Mouse (Mus musculus) neural tube, embryonic 14.5 days (tissue): ENCODE measurements around the gene Gstk1. TPM values are rescaled to one million over a fixed set of nuclear protein-coding genes. Genes with fewer than 3 reads are reported as not detected.

ENCODE experiments used
- ATAC-seq: fragments of 200-750 bp; cut with Nextera tagmentation; 2 replicates; pipeline ENCODE4 v1.8.0; 2017; ENCODE audit warnings: low read depth, mild to moderate bottlenecking, moderate TSS enrichment, moderate library complexity
- H3K27ac ChIP-seq: fragments of 300-500 bp; sonication (generic); 2 replicates; pipeline ENCODE4 v1.5.1; 2014; ENCODE audit warnings: low read depth, mild to moderate bottlenecking, control low read depth, low read length, moderate library complexity, mixed read lengths
- H3K27me3 ChIP-seq: fragments of 300-500 bp; sonication (generic); 2 replicates; pipeline ENCODE4 v1.6.1; 2014; ENCODE audit warnings: low read length; ENCODE audit not compliant: control insufficient read depth, insufficient read depth
- H3K36me3 ChIP-seq: fragments of 300-500 bp; sonication (generic); 2 replicates; pipeline ENCODE4 v1.6.1; 2014; ENCODE audit warnings: low read length, mixed read lengths; ENCODE audit not compliant: control insufficient read depth, insufficient read depth
- H3K4me1 ChIP-seq: fragments of 300-500 bp; sonication (generic); 2 replicates; pipeline ENCODE4 v1.6.1; 2014; ENCODE audit warnings: low read length; ENCODE audit not compliant: control insufficient read depth, insufficient read depth
- H3K4me2 ChIP-seq: fragments of 300-500 bp; sonication (generic); 2 replicates; pipeline ENCODE4 v1.6.1; 2014; ENCODE audit warnings: mild to moderate bottlenecking, low read depth, low read length, control low read depth
- H3K4me3 ChIP-seq: fragments of 300-500 bp; sonication (generic); 2 replicates; pipeline ENCODE4 v1.5.1; 2014; ENCODE audit warnings: low read depth, low read length, control low read depth, mixed read lengths
- H3K9ac ChIP-seq: fragments of 300-500 bp; sonication (generic); replicated peaks from 2 replicates; pipeline ENCODE4 v1.6.1; 2014; ENCODE audit warnings: low read depth, mild to moderate bottlenecking, control low read depth, low read length, mixed read lengths
- H3K9me3 ChIP-seq: fragments of 300-500 bp; sonication (generic); 2 replicates; pipeline ENCODE4 v1.6.1; 2016; ENCODE audit warnings: low read length; ENCODE audit not compliant: control insufficient read depth
- WGBS: fragments of 180-500 bp; shearing (Covaris S2); extraction: QIAGEN DNeasy Blood & Tissue Kit; methylation state at CpG from one replicate; pipeline ENCODE4 v1.1.7; 2014; 5-methylcytosine and 5-hydroxymethylcytosine counted together
- polyA plus RNA-seq: library from polyadenylated mRNA; unstranded; fragments of >200 nt; fragmentation: Nextera tagmentation; extraction: Ambion mirVana; gene quantifications from 2 replicates; pipeline ENCODE4 v1.2.1, GENCODE M21; 2014

The Gstk1 gene
- polyA plus RNA-seq, 1 experiment from 2014 or later, result 8.0 TPM

DNA sequence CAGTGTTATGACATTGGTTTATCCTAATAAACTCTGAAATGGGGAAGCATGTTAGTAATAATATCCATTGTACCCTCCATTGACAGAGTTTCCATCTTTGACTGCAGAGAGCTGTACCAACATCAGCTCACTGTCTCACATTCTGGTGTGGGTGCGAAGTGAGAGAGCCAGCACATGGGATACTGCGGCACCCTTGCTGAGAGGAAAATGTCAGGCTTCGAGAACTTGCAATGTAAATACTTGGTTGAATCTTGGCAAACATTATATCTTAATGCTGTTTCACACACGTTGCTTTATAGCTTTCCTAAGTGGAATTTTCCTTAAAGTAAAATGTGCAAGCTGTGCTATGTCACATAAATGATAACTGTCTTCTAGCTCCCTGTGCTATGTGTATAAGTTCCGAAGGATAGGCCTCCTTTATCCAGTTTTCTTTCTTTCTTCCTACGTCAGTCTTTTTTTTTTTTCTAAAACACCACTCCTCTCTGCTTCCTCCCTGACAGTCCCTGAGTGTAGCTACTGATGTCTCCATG lies 8.4 kb upstream of the Gstk1 start:
- Histone ChIP-seq H3K4me2 (no peak overlapping the region), H3K27ac (no peak overlapping the region), H3K9ac (no peak overlapping the region), H3K36me3 (no peaks in the 10 kb centered on the region), H3K9me3 (no peaks in the 10 kb centered on the region), H3K4me3 (no peak overlapping the region), H3K27me3 (no peaks in the 10 kb centered on the region), H3K4me1 (no peaks in the 10 kb centered on the region)
- no peak for ATAC-seq
- 75% methylated on average over 6 of the region's 6 CpGs for WGBS

DNA sequence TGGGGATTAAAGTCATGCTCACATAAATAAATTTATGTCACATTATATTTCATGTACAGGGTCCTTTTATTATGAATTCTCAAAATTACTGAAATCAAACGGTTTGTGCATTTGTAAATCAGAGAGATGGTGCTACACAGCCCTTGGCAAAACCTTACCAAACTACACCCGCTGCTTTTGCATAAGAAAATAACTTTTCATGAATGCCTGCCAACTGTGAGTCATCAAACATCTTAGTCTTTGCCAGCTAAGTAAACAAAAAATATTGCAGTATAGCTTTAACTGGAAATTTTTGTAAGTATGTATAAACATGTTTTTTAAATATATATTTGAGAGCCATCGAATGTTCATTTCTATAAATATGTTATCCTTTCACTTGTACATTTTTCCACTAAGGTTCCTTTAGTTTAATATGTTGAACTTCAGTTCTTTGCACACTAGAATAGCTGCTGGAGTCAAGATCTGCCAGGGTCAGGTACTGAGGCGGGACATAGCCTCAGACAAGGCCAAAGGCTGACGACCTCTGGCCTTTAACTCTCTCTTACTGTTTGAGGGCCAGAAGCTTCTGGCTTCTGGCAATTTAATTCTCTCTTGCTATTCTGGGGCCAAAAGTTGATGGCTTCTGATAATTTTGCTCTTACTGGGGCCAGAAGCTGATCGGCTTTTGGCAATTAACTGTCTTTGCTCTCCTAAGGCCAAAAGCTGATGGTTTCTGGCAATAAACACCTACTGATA lies 4.3 kb upstream of the Gstk1 start:
- no peak overlapping the region for H3K4me2 ChIP-seq
- H3K36me3 ChIP-seq, result no peaks in the 10 kb centered on the region
- H3K9ac ChIP-seq, result no peak overlapping the region
- no peak overlapping the region for H3K27ac ChIP-seq
- H3K9me3 ChIP-seq, result no peaks in the 10 kb centered on the region
- 79% methylated on average over 6 of the region's 6 CpGs for WGBS
- no peak overlapping the region for H3K4me3 ChIP-seq
- H3K27me3 ChIP-seq, result no peaks in the 10 kb centered on the region
- H3K4me1 ChIP-seq, result no peaks in the 10 kb centered on the region
- ATAC-seq, result no peak

DNA sequence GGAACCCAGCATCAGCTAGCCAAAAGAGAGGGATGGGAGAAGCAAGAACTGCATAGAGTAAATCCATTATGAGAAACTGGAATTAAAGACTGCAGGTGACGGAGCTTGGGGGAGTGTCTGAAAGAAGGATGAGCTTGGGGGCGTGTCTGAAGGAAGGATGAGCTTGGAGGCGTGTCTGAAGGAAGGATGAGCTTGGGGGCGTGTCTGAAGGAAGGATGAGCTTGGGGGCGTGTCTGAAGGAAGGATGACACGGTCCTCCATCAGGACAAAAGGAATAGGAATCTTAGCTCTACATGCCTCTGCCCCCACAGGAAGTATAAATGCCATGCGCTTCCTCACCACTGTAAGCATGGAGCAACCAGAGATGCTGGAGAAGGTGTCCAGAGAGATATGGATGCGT lies 1.4 kb downstream of the Gstk1 start:
- Histone ChIP-seq H3K36me3 (no peaks in the 10 kb centered on the region), H3K27me3 (no peaks in the 10 kb centered on the region), H3K27ac (no peak overlapping the region), H3K4me1 (no peaks in the 10 kb centered on the region), H3K4me2 (peak overlapping the region; percentile 35), H3K9me3 (no peaks in the 10 kb centered on the region), H3K4me3 (peak overlapping the region; percentile 12), H3K9ac (no peak overlapping the region)
- ATAC-seq, result peak; percentile 45; the same call in 1 of the 2 replicates
- 10% methylated on average over 8 of the region's 8 CpGs for WGBS

DNA sequence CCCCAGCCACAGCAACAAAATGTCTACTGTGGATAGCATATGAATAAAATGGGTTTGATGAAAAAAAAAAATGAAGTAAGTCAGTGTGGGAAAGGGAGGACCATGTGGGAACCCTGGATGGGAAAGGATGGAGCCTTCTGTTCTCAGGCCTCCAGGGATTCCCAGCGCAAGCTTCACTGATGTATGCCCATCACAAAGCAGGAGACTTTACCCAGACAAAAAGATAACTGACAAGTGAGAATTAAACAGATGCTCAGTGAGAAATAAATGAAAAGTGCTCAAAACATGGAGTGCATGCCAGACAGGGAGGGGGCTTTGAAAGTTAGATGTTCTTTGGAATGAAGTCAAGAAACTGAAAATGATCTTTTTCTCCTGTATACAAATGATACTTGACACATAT lies 2.2 kb downstream of the Gstk1 start:
- no peaks in the 10 kb centered on the region for H3K4me1 ChIP-seq
- no peaks in the 10 kb centered on the region for H3K27me3 ChIP-seq
- no peaks in the 10 kb centered on the region for H3K36me3 ChIP-seq
- WGBS, result 72% methylated on average over 1 of the region's 1 CpGs
- ATAC-seq, result no peak
- H3K9ac ChIP-seq, result no peak overlapping the region
- no peak overlapping the region for H3K27ac ChIP-seq
- peak overlapping the region; percentile 35; the same call in 1 of the 2 replicates for H3K4me2 ChIP-seq
- H3K4me3 ChIP-seq, result peak overlapping the region; percentile 12; the same call in 1 of the 2 replicates
- no peaks in the 10 kb centered on the region for H3K9me3 ChIP-seq

DNA sequence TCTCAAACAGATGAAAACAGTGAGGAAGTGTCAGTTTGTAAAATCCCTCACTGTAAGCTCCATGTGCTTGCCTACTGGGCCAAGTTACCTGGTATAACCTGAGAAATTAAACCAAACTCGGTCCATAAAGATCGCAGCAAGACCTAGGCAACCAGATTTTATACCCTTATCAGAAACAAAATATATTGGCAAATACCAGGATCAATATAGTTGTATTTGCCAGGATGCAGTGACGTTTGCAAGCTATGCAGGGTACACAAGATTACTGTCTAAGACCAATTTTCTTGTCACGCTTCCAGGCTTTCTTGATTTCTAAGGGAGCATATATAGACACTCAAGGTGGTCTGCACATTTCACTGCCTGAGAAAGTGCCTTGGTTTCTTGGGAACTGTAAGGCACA lies 6.1 kb downstream of the Gstk1 start:
- no peak overlapping the region for H3K4me3 ChIP-seq
- H3K4me2 ChIP-seq, result no peak overlapping the region
- H3K27ac ChIP-seq, result no peak overlapping the region
- 92% methylated on average over 4 of the region's 4 CpGs for WGBS
- H3K4me1 ChIP-seq, result no peaks in the 10 kb centered on the region
- no peak for ATAC-seq
- H3K9me3 ChIP-seq, result no peaks in the 10 kb centered on the region
- no peaks in the 10 kb centered on the region for H3K36me3 ChIP-seq
- no peaks in the 10 kb centered on the region for H3K27me3 ChIP-seq
- no peak overlapping the region for H3K9ac ChIP-seq

DNA sequence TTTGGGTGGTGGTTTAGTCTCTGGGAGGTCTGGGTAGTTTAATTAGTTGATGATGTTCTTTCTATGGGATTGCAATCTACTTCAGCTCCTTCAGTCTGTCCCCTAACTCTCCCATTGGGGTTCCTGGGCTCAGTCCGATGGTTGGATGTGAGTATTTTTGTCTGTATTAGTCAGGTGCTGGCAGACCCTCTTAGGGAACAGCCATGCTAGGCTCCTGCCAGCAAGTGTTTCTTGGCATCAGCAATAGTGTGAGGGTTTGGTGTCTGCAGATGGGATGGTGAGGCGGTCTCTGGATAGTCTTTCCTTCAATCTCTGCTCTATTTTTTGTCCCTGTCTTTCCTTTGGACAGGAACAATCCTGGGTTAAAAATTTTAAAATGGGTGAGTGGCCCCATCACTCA lies 7.4 kb downstream of the Gstk1 start:
- no peak overlapping the region for H3K4me2 ChIP-seq
- H3K9me3 ChIP-seq, result no peaks in the 10 kb centered on the region
- H3K27ac ChIP-seq, result no peak overlapping the region
- WGBS, result 88% methylated on average over 2 of the region's 2 CpGs
- H3K27me3 ChIP-seq, result no peaks in the 10 kb centered on the region
- ATAC-seq, result no peak
- H3K36me3 ChIP-seq, result no peaks in the 10 kb centered on the region
- H3K9ac ChIP-seq, result no peak overlapping the region
- no peak overlapping the region for H3K4me3 ChIP-seq
- H3K4me1 ChIP-seq, result no peaks in the 10 kb centered on the region

DNA sequence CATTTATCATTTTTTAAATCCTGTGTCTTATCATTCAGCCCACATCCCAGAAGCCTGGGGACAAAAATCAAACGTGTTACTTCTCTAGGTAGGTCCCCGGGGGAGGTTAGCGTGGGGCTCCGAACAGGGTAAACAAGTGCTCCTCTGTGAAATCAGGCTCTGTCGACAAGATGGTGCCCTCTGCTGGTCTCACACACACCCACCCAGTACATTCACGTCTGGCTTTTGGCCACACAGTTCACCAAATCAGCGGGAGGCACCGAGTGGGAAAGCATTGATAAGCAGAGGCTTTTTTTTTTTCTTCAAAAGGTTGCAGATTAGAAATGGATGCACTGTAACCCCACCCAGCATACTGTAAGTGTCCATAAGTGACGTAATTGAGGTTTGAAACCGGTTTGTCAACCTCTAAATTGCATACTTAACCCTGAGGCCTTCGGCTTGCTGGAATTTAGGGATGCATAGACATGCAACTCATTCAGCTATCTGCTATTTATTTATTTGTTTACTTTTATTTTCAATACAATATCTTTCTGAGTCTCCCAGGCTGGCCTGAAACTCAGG lies 11.6 kb downstream of the Gstk1 start:
- 0 out of 2 replicates have a peak, but pooled peaks cover 2% of the 10 kb centered on the region for H3K27me3 ChIP-seq
- ATAC-seq, result peak; percentile 90; the same call in 1 of the 2 replicates
- no peak overlapping the region for H3K4me2 ChIP-seq
- H3K4me1 ChIP-seq, result no peaks in the 10 kb centered on the region
- 20% methylated on average over 11 of the region's 11 CpGs for WGBS
- no peak overlapping the region for H3K4me3 ChIP-seq
- H3K9me3 ChIP-seq, result no peaks in the 10 kb centered on the region
- no peak overlapping the region for H3K27ac ChIP-seq
- H3K9ac ChIP-seq, result no peak overlapping the region
- H3K36me3 ChIP-seq, result no peaks in the 10 kb centered on the region

DNA sequence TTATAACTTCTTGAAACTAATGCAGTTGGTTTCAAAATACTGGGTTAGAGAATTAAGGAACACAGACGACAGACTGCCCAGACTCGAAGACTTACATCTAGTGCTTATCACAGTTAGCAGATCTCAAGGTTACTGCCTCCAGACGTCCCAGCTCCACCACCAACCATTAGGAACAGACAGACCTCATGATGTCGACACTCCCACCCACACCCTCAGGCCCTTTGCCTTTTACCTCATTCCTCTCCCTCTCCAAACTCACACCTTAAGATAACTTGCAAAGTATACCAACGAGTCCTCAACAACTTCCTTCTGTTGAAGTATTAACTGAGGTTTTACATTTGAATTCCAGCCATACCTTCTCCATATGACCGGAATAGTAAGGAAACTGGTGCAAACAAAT lies 14.7 kb downstream of the Gstk1 start:
- Histone ChIP-seq H3K27ac (no peak overlapping the region), H3K4me2 (no peak overlapping the region), H3K9ac (no peak overlapping the region), H3K4me3 (no peak overlapping the region), H3K9me3 (no peaks in the 10 kb centered on the region), H3K27me3 (0 out of 2 replicates have a peak, but pooled peaks cover 2% of the 10 kb centered on the region), H3K36me3 (no peaks in the 10 kb centered on the region), H3K4me1 (no peaks in the 10 kb centered on the region)
- 79% methylated on average over 6 of the region's 6 CpGs for WGBS
- ATAC-seq, result no peak

DNA sequence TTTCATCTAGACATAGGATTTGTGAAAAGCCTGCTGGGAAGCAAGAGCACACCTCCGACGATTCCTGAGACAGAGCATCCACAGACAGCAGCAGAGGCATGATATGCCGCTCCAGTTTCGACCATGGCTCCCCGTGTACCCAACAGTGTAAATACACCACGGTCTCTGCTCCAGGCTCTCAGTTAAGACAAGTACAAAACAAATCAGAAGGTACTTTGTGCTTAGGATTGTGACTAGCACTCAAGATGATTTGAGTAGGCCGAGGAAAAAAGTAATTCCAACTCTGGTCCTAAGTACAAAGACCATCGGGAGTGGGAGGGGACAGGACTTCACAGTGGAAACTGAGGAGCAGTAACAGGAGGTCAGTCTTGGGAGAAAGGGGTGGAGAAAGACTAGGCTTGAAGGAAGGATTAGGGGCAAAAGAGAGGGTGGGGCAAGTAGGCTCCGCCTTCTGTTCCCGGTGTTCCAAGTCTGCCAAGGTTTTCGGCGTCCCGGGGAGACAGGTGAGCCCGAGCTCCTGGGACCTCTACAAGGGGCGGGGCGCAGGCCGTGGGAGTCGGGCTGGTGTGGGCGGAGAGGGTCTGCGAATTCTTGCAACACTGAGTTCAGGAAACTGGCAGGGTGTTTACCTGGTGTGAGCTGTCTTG lies 15.9 kb downstream of the Gstk1 start, which contains the start of gene Tmem139:
Gene Tmem139, plus strand, starts transcription at position 447 of the 647 bp plus-strand sequence.
- H3K9me3 ChIP-seq, result no peaks in the 10 kb centered on the region
- ATAC-seq, result no peak
- 29% methylated on average over 20 of the region's 20 CpGs for WGBS
- 0 out of 2 replicates have a peak, but pooled peaks cover 2% of the 10 kb centered on the region for H3K27me3 ChIP-seq
- no peak within 1 kb of the TSS for H3K4me3 ChIP-seq
- H3K4me1 ChIP-seq, result peaks cover 4% of the 10 kb centered on the region
- no peak within 1 kb of the TSS for H3K4me2 ChIP-seq
- H3K9ac ChIP-seq, result no peak within 1 kb of the TSS
- H3K27ac ChIP-seq, result no peak within 1 kb of the TSS
- no peaks in the 10 kb centered on the region for H3K36me3 ChIP-seq
